Mouse (Mus musculus): Measurements from ENCODE around the gene Rab8b.
"Not testable (repeated sequence)": the region's sequence is repeated elsewhere in the genome, so short reads cannot be mapped to it uniquely, and the experiment has no call there.

Rab8b gene

GRCm38 (mm10) chr9:66834318-66835096 is 85.0 kb downstream of the Rab8b start, which contains the start of gene Aph1c:
TSS of gene Aph1c (minus strand) at chr9:66834726.
- peak; percentile 99 for DNase-seq (ENCODE audit: low spot score)

- DNase-seq (ENCODE audit: low spot score), result no peak
Observed at GRCm38 (mm10) chr9:66833851-66834250, 85.6 kb downstream of the Rab8b start.

GRCm38 (mm10) chr9:66832366-66832908 is 87.0 kb downstream of the Rab8b start:
- DNase-seq (ENCODE audit: low spot score), result no peak

GRCm38 (mm10) chr9:66825990-66826389 is 93.5 kb downstream of the Rab8b start:
- no peak for DNase-seq (ENCODE audit: low spot score)

GRCm38 (mm10) chr9:66822255-66822654 is 97.2 kb downstream of the Rab8b start:
- DNase-seq (ENCODE audit: low spot score), result not testable (repeated sequence)

GRCm38 (mm10) chr9:66820996-66821395 is 98.5 kb downstream of the Rab8b start:
- DNase-seq (ENCODE audit: low spot score), result no peak

- no peak for DNase-seq (ENCODE audit: low spot score)
Observed at GRCm38 (mm10) chr9:66813392-66813791, 106.1 kb downstream of the Rab8b start.

- not testable (repeated sequence) for DNase-seq (ENCODE audit: low spot score)
Observed at GRCm38 (mm10) chr9:66805951-66806350, 113.5 kb downstream of the Rab8b start.

- DNase-seq (ENCODE audit: low spot score), result no peak
Observed at GRCm38 (mm10) chr9:66801947-66802346, 117.5 kb downstream of the Rab8b start.

- DNase-seq (ENCODE audit: low spot score), result no peak
Observed at GRCm38 (mm10) chr9:66796739-66797138, 122.7 kb downstream of the Rab8b start, which contains the start of gene Gm10647. TSS of gene Gm10647 (plus strand) at chr9:66797039.

- peak; percentile 96 for DNase-seq (ENCODE audit: low spot score)
Observed at GRCm38 (mm10) chr9:66795464-66796324, 123.8 kb downstream of the Rab8b start, which contains the start of gene Aph1b. TSS of gene Aph1b (minus strand) at chr9:66795490.

GRCm38 (mm10) chr9:66794629-66795463 is 124.6 kb downstream of the Rab8b start:
- no peak for DNase-seq (ENCODE audit: low spot score)

Data from testis, postnatal 10 days (tissue).